In genomic region chr14:73952511-73952910, GRCm38 (mm10) we compare ENCODE assay signal across 13 mouse cellular contexts.
"Had no signal": no experiment of that assay in that cellular context is flagged by ENCODE, and none has a peak within 500 bp of the region (broad histone marks: within the 10 kb centered on the region; RNA-seq: fewer than 3 reads in every experiment).

No protein-coding gene starts in this region.

- H3K9ac ChIP-seq: kidney, embryonic 15.5 days; liver, embryonic 15.5 days; midbrain, embryonic 13.5 days; neural tube, embryonic 12.5 days had no signal

- H3K4me2 ChIP-seq: kidney, embryonic 15.5 days; liver, embryonic 11.5 days; liver, embryonic 15.5 days; midbrain, embryonic 13.5 days; neural tube, embryonic 12.5 days had no signal

- H3K27me3 ChIP-seq: kidney, embryonic 15.5 days; liver, embryonic 15.5 days; midbrain, embryonic 13.5 days; neural tube, embryonic 12.5 days had no signal

- ATAC-seq: lung, postnatal 0 days; midbrain, embryonic 13.5 days had no signal

- H3K4me3 ChIP-seq: kidney, embryonic 15.5 days; limb, embryonic 10.5 days; liver, embryonic 15.5 days; midbrain, embryonic 13.5 days; neural tube, embryonic 12.5 days had no signal

- H3K27ac ChIP-seq: kidney, embryonic 15.5 days; limb, embryonic 10.5 days; liver, embryonic 15.5 days; midbrain, embryonic 13.5 days; neural tube, embryonic 12.5 days had no signal

- H3K4me1 ChIP-seq: kidney, embryonic 15.5 days; limb, embryonic 10.5 days; liver, embryonic 15.5 days; midbrain, embryonic 13.5 days; neural tube, embryonic 12.5 days had no signal

- DNase-seq: kidney, postnatal 14 days; lung, adult 2 months; lung, postnatal 36 days; spleen, adult 18-20 months; thymus, adult 2 months; thymus, postnatal 36 days had no signal

- H3K9me3 ChIP-seq: kidney, embryonic 15.5 days; limb, embryonic 10.5 days; liver, embryonic 15.5 days; midbrain, embryonic 13.5 days; neural tube, embryonic 12.5 days had no signal

- H3K36me3 ChIP-seq: kidney, embryonic 15.5 days; limb, embryonic 10.5 days; liver, embryonic 15.5 days; midbrain, embryonic 13.5 days; neural tube, embryonic 12.5 days had no signal
